Mouse (Mus musculus) thymus, adult 2 months (tissue): ENCODE data around the gene Accs. TPM values are rescaled to one million over a fixed set of nuclear protein-coding genes. Genes with fewer than 3 reads are reported as not detected.

Experiments
- DNase-seq: peaks from one replicate; pipeline ENCODE4 v3.0.0; 2021
- H3K27ac ChIP-seq: fragments of 200-500 bp; 2 replicates; pipeline ENCODE4 v1.5.1; 2012; ENCODE audit warnings: low read length, control low read depth; ENCODE audit not compliant: control insufficient read depth, insufficient read depth
- H3K27me3 ChIP-seq: fragments of 200-500 bp; 2 replicates; pipeline ENCODE4 v1.6.1; 2012; ENCODE audit warnings: mild to moderate bottlenecking, low read length, moderate library complexity, mixed read lengths; ENCODE audit not compliant: control insufficient read depth, insufficient read depth
- H3K36me3 ChIP-seq: fragments of 200-500 bp; 2 replicates; pipeline ENCODE4 v1.6.1; 2012; ENCODE audit warnings: mild to moderate bottlenecking, low read length, moderate library complexity; ENCODE audit not compliant: control insufficient read depth, insufficient read depth
- H3K4me1 ChIP-seq: fragments of 200-500 bp; replicated peaks from 2 replicates; pipeline ENCODE4 v1.6.1; 2012; ENCODE audit warnings: low read length; ENCODE audit not compliant: control insufficient read depth, insufficient read depth
- H3K4me3 ChIP-seq: fragments of 200-500 bp; 2 replicates; pipeline ENCODE4 v1.5.1; 2012; ENCODE audit warnings: mild to moderate bottlenecking, low read length, control low read depth, moderate library complexity; ENCODE audit not compliant: control insufficient read depth, insufficient read depth
- CTCF ChIP-seq: fragments of 200-500 bp; IDR thresholded peaks from 2 replicates; pipeline ENCODE4 v1.5.1; 2012; ENCODE audit warnings: mild to moderate bottlenecking, control low read depth, low read length, moderate library complexity, borderline replicate concordance; ENCODE audit not compliant: control insufficient read depth, poor library complexity, insufficient read depth; ENCODE audit errors: extremely low read depth
- POLR2A ChIP-seq: fragments of 200-500 bp; IDR thresholded peaks from 2 replicates; pipeline ENCODE4 v1.6.1; 2012; ENCODE audit warnings: mild to moderate bottlenecking, low read length, control low read depth, moderate library complexity; ENCODE audit not compliant: control insufficient read depth, poor library complexity, insufficient read depth; ENCODE audit errors: extremely low read depth
- WGBS: fragments of 180-500 bp; shearing (Covaris S2); methylation state at CpG from one replicate; pipeline ENCODE4 v1.1.7; 2018; 5-methylcytosine and 5-hydroxymethylcytosine counted together
- polyA plus RNA-seq: library from polyadenylated mRNA; depleted of rRNA; stranded (reverse); fragments of >200 nt; gene quantifications from 2 replicates; pipeline ENCODE4 v1.2.3, GENCODE M21; 2012

Gene Accs
- polyA plus RNA-seq, 1 experiment = 30.3 TPM

GRCm38 (mm10) chr2:93822045-93822749 is 27.5 kb downstream of the Accs start, which contains the start of gene Ext2:
Gene Ext2, minus strand, starts transcription at chr2:93822568.
- Histone ChIP-seq H3K4me1 (peaks cover 4% of the 10 kb centered on the region; the same call in 1 of the 2 replicates), H3K27ac (no peak within 1 kb of the TSS), H3K4me3 (peak within 1 kb of the TSS; percentile 65), H3K36me3 (no peaks in the 10 kb centered on the region), H3K27me3 (no peaks in the 10 kb centered on the region)
- TF ChIP-seq POLR2A = peak; percentile 66
- peak; percentile 100 for TF ChIP-seq CTCF
- peak; percentile 91 for DNase-seq
- WGBS = 2% methylated on average over 66 of the region's 66 CpGs

GRCm38 (mm10) chr2:93817791-93818190 is 32.0 kb downstream of the Accs start:
- DNase-seq = no peak
- no peak overlapping the region for H3K27ac ChIP-seq
- H3K4me1 ChIP-seq = peaks cover 4% of the 10 kb centered on the region; the same call in 1 of the 2 replicates
- no peaks in the 10 kb centered on the region for H3K27me3 ChIP-seq
- TF ChIP-seq CTCF = no peak
- TF ChIP-seq POLR2A = no peak
- WGBS = 94% methylated on average over 5 of the region's 5 CpGs
- no peaks in the 10 kb centered on the region; the same call in 1 of the 2 replicates for H3K36me3 ChIP-seq
- no peak overlapping the region for H3K4me3 ChIP-seq

- TF ChIP-seq CTCF (no peak), POLR2A (no peak)
- no peak overlapping the region for H3K27ac ChIP-seq
- DNase-seq = no peak
- no peaks in the 10 kb centered on the region; the same call in 1 of the 2 replicates for H3K36me3 ChIP-seq
- H3K4me3 ChIP-seq = no peak overlapping the region
- 96% methylated on average over 22 of the region's 22 CpGs for WGBS
- no peaks in the 10 kb centered on the region for H3K4me1 ChIP-seq
- H3K27me3 ChIP-seq = no peaks in the 10 kb centered on the region
These were observed 36.4 kb downstream of the Accs start for GRCm38 (mm10) chr2:93813343-93813742.

GRCm38 (mm10) chr2:93811812-93812211 is 37.9 kb downstream of the Accs start:
- Histone ChIP-seq H3K4me1 (no peaks in the 10 kb centered on the region), H3K27me3 (no peaks in the 10 kb centered on the region), H3K27ac (no peak overlapping the region), H3K36me3 (no peaks in the 10 kb centered on the region; the same call in 1 of the 2 replicates), H3K4me3 (no peak overlapping the region)
- peak; percentile 64 for DNase-seq
- WGBS = 37% methylated on average over 4 of the region's 4 CpGs
- TF ChIP-seq POLR2A = no peak
- TF ChIP-seq CTCF = peak; percentile 49; the same call in 1 of the 2 replicates

- TF ChIP-seq POLR2A = no peak
- TF ChIP-seq CTCF = peak; percentile 85
- Histone ChIP-seq H3K36me3 (no peaks in the 10 kb centered on the region; the same call in 1 of the 2 replicates), H3K4me3 (no peak overlapping the region), H3K4me1 (no peaks in the 10 kb centered on the region), H3K27ac (no peak overlapping the region), H3K27me3 (no peaks in the 10 kb centered on the region)
- 10% methylated on average over 2 of the region's 2 CpGs for WGBS
- DNase-seq = peak; percentile 41
These were observed 39.8 kb downstream of the Accs start for GRCm38 (mm10) chr2:93809931-93810330.

- H3K27ac ChIP-seq = no peak overlapping the region
- TF ChIP-seq CTCF = no peak
- no peak for TF ChIP-seq POLR2A
- WGBS = 96% methylated on average over 5 of the region's 5 CpGs
- no peak for DNase-seq
- H3K36me3 ChIP-seq = no peaks in the 10 kb centered on the region; the same call in 1 of the 2 replicates
- no peaks in the 10 kb centered on the region for H3K27me3 ChIP-seq
- no peaks in the 10 kb centered on the region for H3K4me1 ChIP-seq
- no peak overlapping the region for H3K4me3 ChIP-seq
These were observed 41.7 kb downstream of the Accs start for GRCm38 (mm10) chr2:93808071-93808470.

- Histone ChIP-seq H3K4me1 (no peaks in the 10 kb centered on the region), H3K36me3 (no peaks in the 10 kb centered on the region), H3K27me3 (no peaks in the 10 kb centered on the region), H3K27ac (no peak overlapping the region), H3K4me3 (no peak overlapping the region)
- TF ChIP-seq POLR2A (no peak), CTCF (no peak)
- 91% methylated on average over 8 of the region's 8 CpGs for WGBS
- no peak for DNase-seq
These were observed 42.3 kb downstream of the Accs start for GRCm38 (mm10) chr2:93807440-93807839.
